Mouse (Mus musculus): ENCODE data around the gene Vmn1r211.
"Not testable (repeated sequence)": the region's sequence is repeated elsewhere in the genome, so short reads cannot be mapped to it uniquely, and the experiment has no call there.

Vmn1r211 gene

GRCm38 (mm10) chr13:22857461-22857860 lies at the start of gene Vmn1r211:
Vmn1r211 (minus strand) TSS chr13:22857561.
- no peak for DNase-seq (ENCODE audit: low spot score in 2 of 2)

GRCm38 (mm10) chr13:22884105-22884504 lies 26.7 kb upstream of the Vmn1r211 start, which contains the start of gene Vmn1r212:
Vmn1r212 (minus strand) TSS chr13:22884205.
- no peak for DNase-seq (ENCODE audit: low spot score in 2 of 2)

DNA sequence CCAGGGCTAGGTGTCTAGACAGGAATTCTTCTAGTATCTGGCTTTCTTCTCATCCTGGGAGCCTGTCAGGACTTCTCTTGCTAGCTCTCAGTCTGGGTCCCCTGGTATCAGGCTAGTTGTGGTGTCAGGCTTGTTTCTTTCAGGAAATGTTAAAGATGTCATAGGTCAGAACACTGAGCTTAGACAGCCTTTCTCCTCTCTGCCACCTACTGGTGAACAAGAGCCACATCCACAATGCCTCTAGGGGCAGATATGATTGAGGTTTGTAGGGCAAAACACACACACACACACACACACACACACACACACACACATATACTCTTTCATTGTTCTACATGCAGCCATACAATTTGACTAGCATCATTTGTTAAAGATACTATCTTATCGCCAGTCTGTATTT lies 21.9 kb upstream of the Vmn1r211 start:
- DNase-seq (ENCODE audit: low spot score in 2 of 2), result no peak

DNA sequence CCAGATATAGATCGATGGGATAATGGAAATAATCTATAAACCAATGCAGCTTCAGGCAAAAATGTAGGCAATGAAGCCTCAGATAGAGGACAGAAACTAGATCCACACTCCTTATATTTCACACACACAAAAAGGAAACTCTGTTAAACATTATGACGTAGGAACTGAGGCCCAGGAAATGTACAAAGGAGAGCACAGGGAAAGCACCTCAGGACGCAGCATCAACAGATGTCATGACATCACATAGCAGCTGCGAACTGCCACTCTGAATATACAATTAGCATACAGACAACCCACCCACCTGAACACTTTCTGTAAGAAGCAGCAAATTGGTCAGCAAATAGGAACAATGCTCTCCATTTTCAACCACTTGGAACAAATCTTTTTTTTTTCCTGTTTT lies 2.6 kb downstream of the Vmn1r211 start:
- no peak for DNase-seq (ENCODE audit: low spot score in 2 of 2)

DNA sequence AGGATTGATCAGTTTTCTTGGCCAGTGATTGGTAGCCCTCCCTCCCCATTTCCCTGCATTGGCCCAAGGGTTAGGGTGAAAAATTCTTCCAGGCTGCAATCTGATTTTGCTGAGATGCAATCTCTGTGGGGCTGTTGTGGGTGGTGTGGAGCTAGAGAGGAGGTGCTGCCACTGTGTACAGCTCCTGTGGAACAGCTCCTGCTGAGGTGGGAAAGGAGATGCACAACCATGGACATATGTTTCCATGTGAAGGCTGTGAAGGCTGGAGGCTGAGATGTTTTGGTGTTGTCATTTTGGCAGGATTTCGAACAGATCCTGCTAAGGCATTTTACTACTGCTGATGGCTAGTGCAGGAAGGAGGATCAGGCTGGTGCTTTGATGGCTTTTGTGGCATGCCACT lies 10.6 kb downstream of the Vmn1r211 start:
- DNase-seq (ENCODE audit: low spot score in 2 of 2), result no peak

DNA sequence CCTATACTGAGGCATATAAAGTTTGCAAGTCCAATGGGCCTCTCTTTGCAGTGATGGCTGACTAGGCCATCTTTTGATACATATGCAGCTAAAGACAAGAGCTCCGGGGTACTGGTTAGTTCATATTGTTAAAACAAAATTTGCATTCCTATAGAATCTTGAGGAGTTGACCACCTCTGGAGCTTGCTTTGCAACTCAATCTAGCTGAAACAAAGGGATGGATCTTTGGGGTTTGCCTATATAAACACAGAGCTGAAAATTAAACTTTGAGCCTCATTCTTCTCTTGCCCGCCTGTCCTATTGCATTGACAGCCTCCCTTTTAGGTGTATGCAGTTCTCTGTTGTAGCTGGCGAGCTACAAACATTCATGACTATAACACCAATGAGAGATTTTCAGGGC lies 13.1 kb downstream of the Vmn1r211 start:
- not testable (repeated sequence) for DNase-seq (ENCODE audit: low spot score in 2 of 2)

- no peak for DNase-seq (ENCODE audit: low spot score in 2 of 2)
Measured at GRCm38 (mm10) chr13:22831248-22831647, 26.1 kb downstream of the Vmn1r211 start, which contains the start of gene Vmn1r210. Vmn1r210 (minus strand) TSS chr13:22831348.

DNA sequence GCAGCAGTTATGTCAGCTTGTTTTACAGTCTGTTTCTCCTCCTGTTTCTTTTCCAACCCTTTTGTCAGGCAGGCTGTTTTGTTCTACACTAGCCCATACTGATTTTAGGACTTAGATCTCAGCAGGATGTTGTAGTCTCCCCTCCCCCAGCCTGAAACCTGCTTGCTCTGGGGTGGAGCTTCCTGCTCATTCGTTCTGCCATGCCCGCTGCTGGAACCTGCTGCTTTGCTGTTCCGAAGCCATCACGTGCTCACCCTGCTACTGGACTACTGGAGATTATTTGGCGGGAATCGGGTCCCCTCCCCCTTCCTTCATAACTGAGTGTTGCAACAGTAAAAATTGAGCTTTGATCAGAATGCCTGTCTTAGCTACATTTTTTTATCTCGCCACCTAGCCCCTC lies 28.0 kb downstream of the Vmn1r211 start:
- not testable (repeated sequence) for DNase-seq (ENCODE audit: low spot score in 2 of 2)

GRCm38 (mm10) chr13:22821601-22822000 lies 35.8 kb downstream of the Vmn1r211 start:
- DNase-seq (ENCODE audit: low spot score in 2 of 2), result not testable (repeated sequence)

DNA sequence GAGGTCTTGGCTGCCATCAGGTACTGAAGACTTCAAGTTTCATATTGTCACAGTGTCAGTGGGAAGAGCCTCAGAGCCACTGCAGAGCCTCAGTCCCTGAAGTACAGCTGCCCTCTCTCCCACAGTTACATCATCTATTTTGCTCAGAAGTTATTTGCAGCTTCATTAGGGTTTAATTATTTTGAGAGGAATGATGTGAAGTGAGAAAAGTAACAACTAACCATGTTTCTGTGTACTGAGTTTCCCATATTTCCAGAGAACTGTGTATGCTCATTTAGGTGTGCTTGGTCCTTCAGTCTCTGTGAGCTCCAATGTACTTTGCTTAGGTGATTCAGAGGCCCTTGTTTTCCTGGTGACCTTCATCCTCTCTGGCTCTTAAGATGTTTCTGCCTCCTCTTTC lies 47.8 kb downstream of the Vmn1r211 start, which contains the start of gene Vmn1r209:
Gene Vmn1r209, minus strand, starts transcription at position 101 of the 400 bp plus-strand sequence.
- DNase-seq (ENCODE audit: low spot score in 2 of 2), result not testable (repeated sequence)

Measured in urinary bladder, postnatal 4 days (tissue).